Mouse (Mus musculus) bone marrow, adult 2 months (tissue): ENCODE results near the gene Papln.

ENCODE experiments used
- CTCF ChIP-seq: fragments of 200-500 bp; IDR thresholded peaks from 2 replicates; pipeline ENCODE4 v1.5.1; 2011; ENCODE audit warnings: low read length, control low read depth; ENCODE audit not compliant: control insufficient read depth, insufficient read depth
- POLR2A ChIP-seq: fragments of 200-500 bp; IDR thresholded peaks from 2 replicates; pipeline ENCODE4 v1.6.1; 2011; ENCODE audit warnings: low read depth, mild to moderate bottlenecking, control low read depth, low read length, borderline replicate concordance; ENCODE audit not compliant: control insufficient read depth

- TF ChIP-seq POLR2A (no peak), CTCF (no peak)
Measured at GRCm38 (mm10) chr12:83833979-83834378, 70.5 kb downstream of the Papln start.
